Mouse (Mus musculus) hindbrain, embryonic 11.5 days (tissue): ENCODE data around the gene Spata31d1b. TPM values are rescaled to one million over a fixed set of nuclear protein-coding genes. Genes with fewer than 3 reads are reported as not detected.
A peak's percentile ranks its signal among the peaks of the same experiment; 100 is the strongest.
"Not testable (repeated sequence)": the region's sequence is repeated elsewhere in the genome, so short reads cannot be mapped to it uniquely, and the experiment has no call there.

Source experiments
- ATAC-seq: fragments of 200-750 bp; cut with Nextera tagmentation; 2 replicates; pipeline ENCODE4 v1.8.0; 2017; ENCODE audit warnings: mild to moderate bottlenecking, moderate TSS enrichment, moderate library complexity; ENCODE audit not compliant: low FRiP score
- DNase-seq: peaks from one replicate; pipeline ENCODE4 v3.0.0-alpha.2; 2015; ENCODE audit warnings: low spot score
- H3K27ac ChIP-seq: fragments of 300-500 bp; sonication (generic); 2 replicates; pipeline ENCODE4 v1.5.1; 2014; ENCODE audit warnings: mild to moderate bottlenecking, low read depth, low read length
- H3K27me3 ChIP-seq: fragments of 300-500 bp; sonication (generic); 2 replicates; pipeline ENCODE4 v1.6.1; 2014; ENCODE audit warnings: mild to moderate bottlenecking, low read length, moderate library complexity, mixed read lengths; ENCODE audit not compliant: control insufficient read depth, insufficient read depth
- H3K36me3 ChIP-seq: fragments of 300-500 bp; sonication (generic); 2 replicates; pipeline ENCODE4 v1.6.1; 2014; ENCODE audit warnings: mild to moderate bottlenecking, low read length, moderate library complexity, mixed read lengths; ENCODE audit not compliant: control insufficient read depth, insufficient read depth
- H3K4me1 ChIP-seq: fragments of 300-500 bp; sonication (generic); replicated peaks from 2 replicates; pipeline ENCODE4 v1.6.1; 2014; ENCODE audit warnings: low read length, mixed read lengths; ENCODE audit not compliant: control insufficient read depth, insufficient read depth
- H3K4me2 ChIP-seq: fragments of 300-500 bp; sonication (generic); replicated peaks from 2 replicates; pipeline ENCODE4 v1.6.1; 2014; ENCODE audit warnings: mild to moderate bottlenecking, low read depth, low read length
- H3K4me3 ChIP-seq: fragments of 300-500 bp; sonication (generic); 2 replicates; pipeline ENCODE4 v1.5.1; 2014; ENCODE audit warnings: low read depth, low read length
- H3K9ac ChIP-seq: fragments of 300-500 bp; sonication (generic); 2 replicates; pipeline ENCODE4 v1.6.1; 2014; ENCODE audit warnings: low read depth, low read length
- H3K9me3 ChIP-seq: fragments of 300-500 bp; sonication (generic); 2 replicates; pipeline ENCODE4 v1.6.1; 2016; ENCODE audit warnings: low read length; ENCODE audit not compliant: control insufficient read depth
- WGBS: fragments of 180-500 bp; shearing (Covaris S2); extraction: QIAGEN DNeasy Blood & Tissue Kit; methylation state at CpG from one replicate; pipeline ENCODE4 v1.1.7; 2014; 5-methylcytosine and 5-hydroxymethylcytosine counted together
- polyA plus RNA-seq: library from polyadenylated mRNA; unstranded; fragments of >200 nt; fragmentation: Nextera tagmentation; extraction: Ambion mirVana; gene quantifications from 2 replicates; pipeline ENCODE4 v1.2.1, GENCODE M21; 2014

Gene Spata31d1b
- polyA plus RNA-seq, 1 experiment from 2014 or later = not detected

DNA sequence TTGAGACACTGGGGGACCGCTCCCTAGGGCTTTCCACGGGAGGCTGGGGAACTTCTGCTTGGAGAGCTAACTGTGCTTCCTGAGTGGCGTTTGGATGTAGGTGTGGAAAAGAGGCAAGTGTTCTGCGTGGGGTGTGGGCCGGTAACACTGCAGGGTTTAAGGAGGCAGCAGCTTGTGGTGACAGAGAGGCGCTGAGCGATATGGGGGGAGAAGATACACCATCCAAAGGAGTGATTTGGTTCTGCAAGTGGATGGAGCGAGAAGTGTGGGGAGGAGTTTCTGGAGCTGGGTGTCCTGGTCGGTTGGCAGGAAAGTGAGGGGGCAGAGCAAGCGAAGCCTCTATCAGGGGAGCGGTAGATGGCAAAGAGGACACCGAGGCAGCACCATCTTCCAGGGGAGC lies 8.6 kb upstream of the Spata31d1b start:
- DNase-seq (no peak), ATAC-seq (no peak)
- Histone ChIP-seq H3K27ac (no peak overlapping the region), H3K4me3 (no peak overlapping the region), H3K36me3 (no peaks in the 10 kb centered on the region), H3K9me3 (no peaks in the 10 kb centered on the region), H3K4me1 (no peaks in the 10 kb centered on the region), H3K4me2 (no peak overlapping the region), H3K27me3 (no peaks in the 10 kb centered on the region), H3K9ac (no peak overlapping the region)
- 82% methylated on average over 12 of the region's 12 CpGs for WGBS

DNA sequence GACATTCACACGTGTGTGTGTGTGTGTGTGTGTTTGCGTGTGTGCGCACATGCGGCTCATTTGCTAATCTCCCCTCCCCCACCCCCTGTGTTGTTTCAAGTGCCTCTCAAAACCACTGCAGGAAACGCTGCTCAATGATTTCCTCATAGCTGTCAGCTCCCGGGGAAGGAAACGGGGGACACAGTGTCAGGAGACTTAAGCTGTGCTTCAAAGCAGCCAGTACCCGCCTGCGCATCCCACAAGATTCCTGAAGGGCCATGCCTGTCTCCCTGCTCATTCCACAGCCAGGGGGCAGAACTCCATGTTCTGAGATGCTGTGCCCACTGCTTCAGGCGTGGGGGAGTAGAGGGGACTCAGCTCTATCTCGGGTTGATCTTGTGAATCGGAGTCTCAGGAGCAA lies 7.5 kb upstream of the Spata31d1b start:
- H3K4me3 ChIP-seq = no peak overlapping the region
- no peak overlapping the region for H3K4me2 ChIP-seq
- H3K9me3 ChIP-seq = no peaks in the 10 kb centered on the region
- H3K36me3 ChIP-seq = no peaks in the 10 kb centered on the region
- WGBS = 59% methylated on average over 12 of the region's 12 CpGs
- ATAC-seq (no peak), DNase-seq (no peak)
- H3K4me1 ChIP-seq = no peaks in the 10 kb centered on the region
- H3K9ac ChIP-seq = no peak overlapping the region
- no peak overlapping the region for H3K27ac ChIP-seq
- H3K27me3 ChIP-seq = no peaks in the 10 kb centered on the region

GRCm38 (mm10) chr13:59710230-59710629 lies 1.9 kb upstream of the Spata31d1b start, which contains the start of gene Spata31d1a:
Spata31d1a (minus strand) TSS chr13:59710330.
- WGBS = 94% methylated on average over 15 of the region's 15 CpGs
- H3K9me3 ChIP-seq = no peaks in the 10 kb centered on the region
- no peak within 1 kb of the TSS for H3K4me2 ChIP-seq
- H3K4me3 ChIP-seq = no peak within 1 kb of the TSS
- no peaks in the 10 kb centered on the region for H3K27me3 ChIP-seq
- DNase-seq = no peak
- no peaks in the 10 kb centered on the region for H3K36me3 ChIP-seq
- no peak for ATAC-seq
- no peak within 1 kb of the TSS for H3K27ac ChIP-seq
- H3K9ac ChIP-seq = no peak within 1 kb of the TSS
- H3K4me1 ChIP-seq = no peaks in the 10 kb centered on the region

DNA sequence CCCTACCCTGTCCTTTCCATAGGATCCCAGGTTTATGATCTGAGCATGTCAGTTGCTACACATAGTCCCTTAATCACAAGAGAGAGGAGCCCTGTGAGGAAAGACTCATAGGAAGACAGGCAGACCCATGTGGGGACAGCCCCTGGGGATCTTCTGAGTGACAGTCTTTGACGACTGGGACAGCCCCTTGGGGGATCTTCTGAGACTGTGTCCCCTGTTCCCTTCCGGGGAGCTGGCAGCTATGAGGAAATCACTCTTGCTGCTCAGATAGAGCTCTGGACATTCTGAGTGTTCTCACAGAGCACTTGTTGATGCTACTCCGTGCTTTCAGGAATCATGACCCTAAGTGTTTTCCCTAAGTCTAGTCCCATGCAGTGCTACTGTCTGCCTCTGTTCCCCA lies 1.6 kb downstream of the Spata31d1b start:
- Histone ChIP-seq H3K4me3 (no peak overlapping the region), H3K9me3 (no peaks in the 10 kb centered on the region), H3K27ac (no peak overlapping the region), H3K4me2 (no peak overlapping the region), H3K4me1 (no peaks in the 10 kb centered on the region), H3K27me3 (no peaks in the 10 kb centered on the region), H3K36me3 (no peaks in the 10 kb centered on the region), H3K9ac (no peak overlapping the region)
- no peak for ATAC-seq
- 42% methylated on average over 3 of the region's 3 CpGs for WGBS
- DNase-seq = no peak

GRCm38 (mm10) chr13:59718857-59719440 lies 6.9 kb downstream of the Spata31d1b start:
- H3K4me2 ChIP-seq, H3K27ac ChIP-seq, ATAC-seq, H3K4me3 ChIP-seq, H3K4me1 ChIP-seq, DNase-seq, H3K27me3 ChIP-seq, H3K36me3 ChIP-seq, H3K9ac ChIP-seq, H3K9me3 ChIP-seq: not testable (repeated sequence)
- WGBS = 41% methylated on average over 6 of the region's 6 CpGs

DNA sequence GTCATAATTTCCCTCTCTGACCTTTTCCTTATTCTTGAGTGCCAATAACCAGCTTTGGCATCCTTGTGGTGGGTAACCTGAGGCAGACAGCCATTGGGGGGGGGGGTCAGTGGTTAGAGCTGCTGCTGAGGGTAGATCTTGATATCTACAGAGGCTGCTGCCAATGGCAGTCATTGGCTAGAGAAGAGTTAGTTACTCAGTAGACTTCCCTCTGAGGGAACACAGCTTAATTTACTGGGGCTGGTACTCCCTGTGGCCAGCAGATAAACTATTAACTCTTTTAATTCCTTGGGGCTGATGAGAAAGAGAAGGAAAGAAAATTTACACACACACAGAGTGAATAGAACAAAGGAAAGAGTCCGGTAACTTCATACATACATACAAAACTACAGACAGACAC lies 7.4 kb downstream of the Spata31d1b start:
- no peak overlapping the region for H3K4me3 ChIP-seq
- no peaks in the 10 kb centered on the region for H3K36me3 ChIP-seq
- DNase-seq = no peak
- H3K27ac ChIP-seq = no peak overlapping the region
- H3K9ac ChIP-seq = no peak overlapping the region
- ATAC-seq = no peak
- H3K9me3 ChIP-seq = no peaks in the 10 kb centered on the region
- H3K27me3 ChIP-seq = no peaks in the 10 kb centered on the region
- 94% methylated on average over 1 of the region's 1 CpGs for WGBS
- H3K4me1 ChIP-seq = no peaks in the 10 kb centered on the region
- no peak overlapping the region for H3K4me2 ChIP-seq

GRCm38 (mm10) chr13:59722089-59722488 lies 10.0 kb downstream of the Spata31d1b start:
- ATAC-seq = not testable (repeated sequence)

DNA sequence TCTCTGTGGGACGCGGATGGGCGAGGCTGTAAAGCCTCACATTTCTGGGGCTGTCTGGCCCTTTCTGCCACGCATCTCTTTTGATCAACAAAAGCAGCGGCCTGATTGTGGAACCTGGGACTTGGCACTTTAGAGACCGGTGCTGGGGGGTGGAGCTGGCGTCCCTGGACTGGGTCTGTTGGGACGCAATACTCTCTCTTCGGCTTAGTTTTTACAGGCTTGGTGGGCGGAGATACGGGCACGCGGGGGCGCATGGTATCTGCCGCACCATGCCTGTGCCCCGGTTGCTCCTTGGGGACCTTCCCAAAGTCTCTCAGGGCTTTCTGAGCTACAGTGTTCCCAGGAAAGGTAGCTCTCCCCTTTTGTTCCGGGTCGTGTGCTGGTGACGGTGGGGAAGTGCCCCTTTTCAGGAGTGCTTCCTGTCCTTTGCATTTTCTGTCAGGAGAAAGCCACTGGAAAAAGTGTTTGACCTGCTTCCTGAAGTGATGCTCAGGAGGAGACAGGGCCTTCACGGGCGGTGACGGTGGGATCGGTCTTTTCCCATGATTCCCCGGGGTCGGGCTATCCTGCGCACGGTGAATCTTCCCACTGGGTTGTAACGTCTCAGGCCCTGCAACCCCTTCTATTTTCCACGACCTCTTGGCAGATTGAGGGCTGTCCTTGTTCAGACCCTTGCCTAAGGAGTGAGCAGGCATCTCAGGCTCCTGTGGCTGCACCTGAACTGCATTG lies 14.2 kb downstream of the Spata31d1b start:
- no peaks in the 10 kb centered on the region for H3K4me1 ChIP-seq
- ATAC-seq = no peak
- WGBS = 33% methylated on average over 29 of the region's 29 CpGs
- H3K36me3 ChIP-seq = no peaks in the 10 kb centered on the region
- H3K27me3 ChIP-seq = no peaks in the 10 kb centered on the region
- DNase-seq = peak; percentile 13
- no peak overlapping the region for H3K27ac ChIP-seq
- H3K4me2 ChIP-seq = peak overlapping the region; percentile 22; the same call in 1 of the 2 replicates
- no peak overlapping the region for H3K4me3 ChIP-seq
- peak overlapping the region; percentile 24; the same call in 1 of the 2 replicates for H3K9ac ChIP-seq
- no peaks in the 10 kb centered on the region for H3K9me3 ChIP-seq

More at GRCm38 (mm10) chr13:59722089-59722488, 10.0 kb downstream of the Spata31d1b start:
- H3K4me2 ChIP-seq, H3K36me3 ChIP-seq, H3K9ac ChIP-seq, H3K27ac ChIP-seq, H3K4me3 ChIP-seq, H3K27me3 ChIP-seq, DNase-seq, H3K9me3 ChIP-seq, H3K4me1 ChIP-seq: not testable (repeated sequence)
- WGBS = 81% methylated on average over 1 of the region's 1 CpGs
